Mouse (Mus musculus): ENCODE data around the gene Trappc3.
"Not testable (repeated sequence)": the region's sequence is repeated elsewhere in the genome, so short reads cannot be mapped to it uniquely, and the experiment has no call there.

The Trappc3 gene

GRCm38 (mm10) chr4:126262119-126262807 lies at the start of gene Trappc3:
TSS of gene Trappc3 (plus strand) at chr4:126262325.
- peak; percentile 99 for DNase-seq (ENCODE audit: low spot score)

GRCm38 (mm10) chr4:126217771-126218170 lies 44.4 kb upstream of the Trappc3 start:
- no peak for DNase-seq (ENCODE audit: low spot score)

DNA sequence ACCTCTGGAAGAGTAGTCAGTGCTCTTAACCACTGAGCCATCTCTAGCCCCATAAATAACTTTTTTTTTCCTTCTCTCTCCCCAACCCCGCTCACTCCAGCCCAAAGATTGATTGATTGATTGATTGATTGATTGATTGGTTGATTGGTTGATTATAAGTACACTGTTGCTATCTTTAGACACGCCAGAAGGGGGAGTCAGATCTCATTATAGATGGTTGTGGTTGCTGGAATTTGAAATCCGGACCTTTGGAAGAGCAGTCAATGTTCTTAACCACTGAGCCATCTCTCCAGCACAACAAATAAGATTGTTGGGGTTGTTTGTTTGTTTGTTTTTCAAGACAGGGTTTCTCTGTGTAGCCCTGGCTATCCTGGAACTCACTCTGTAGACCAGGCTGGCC lies 42.6 kb upstream of the Trappc3 start:
- DNase-seq (ENCODE audit: low spot score) = not testable (repeated sequence)

- DNase-seq (ENCODE audit: low spot score) = no peak
Observed at GRCm38 (mm10) chr4:126220045-126220444, 42.1 kb upstream of the Trappc3 start.

- no peak for DNase-seq (ENCODE audit: low spot score)
Observed at GRCm38 (mm10) chr4:126222631-126223030, 39.5 kb upstream of the Trappc3 start.

DNA sequence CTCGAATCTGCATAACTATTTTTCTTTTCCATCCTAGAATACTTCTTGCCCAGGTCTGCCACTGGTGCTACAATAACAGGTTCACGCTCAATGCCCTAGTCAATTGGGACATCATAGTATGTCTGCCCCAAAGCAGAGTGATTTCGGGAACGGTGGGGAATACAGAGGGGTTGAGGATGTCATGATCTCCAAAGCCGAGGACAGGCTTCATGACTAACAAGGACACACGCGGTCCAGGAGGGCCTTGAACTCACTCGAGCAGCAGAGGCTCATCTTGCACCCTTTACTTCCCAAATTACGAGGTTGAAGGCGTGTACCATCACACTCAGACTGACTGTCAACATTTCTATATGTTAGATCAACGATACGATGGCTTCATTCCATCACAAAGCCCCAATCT lies 35.5 kb upstream of the Trappc3 start:
- DNase-seq (ENCODE audit: low spot score) = no peak

- peak; percentile 76 for DNase-seq (ENCODE audit: low spot score)
Observed at GRCm38 (mm10) chr4:126227077-126227761, 34.9 kb upstream of the Trappc3 start.

DNA sequence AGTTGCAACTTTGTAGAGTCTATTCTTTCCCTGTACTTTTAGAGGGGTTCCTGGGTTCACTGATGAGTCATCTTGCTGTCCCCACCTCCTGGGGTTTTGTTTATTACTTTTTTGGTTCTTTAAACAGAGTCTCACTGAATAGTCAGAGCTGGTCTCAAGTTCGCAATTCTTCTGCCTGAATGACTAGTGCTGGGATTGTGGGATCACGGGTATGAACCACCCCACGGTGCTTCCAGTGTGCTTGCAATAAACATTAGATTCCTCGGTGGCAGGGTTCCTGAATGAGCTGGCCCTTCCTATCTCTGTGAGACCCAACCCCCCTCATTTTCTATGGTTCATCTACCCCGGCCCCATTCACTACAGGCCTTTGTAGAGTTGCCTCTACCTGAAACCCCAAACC lies 34.0 kb upstream of the Trappc3 start:
- DNase-seq (ENCODE audit: low spot score) = no peak

DNA sequence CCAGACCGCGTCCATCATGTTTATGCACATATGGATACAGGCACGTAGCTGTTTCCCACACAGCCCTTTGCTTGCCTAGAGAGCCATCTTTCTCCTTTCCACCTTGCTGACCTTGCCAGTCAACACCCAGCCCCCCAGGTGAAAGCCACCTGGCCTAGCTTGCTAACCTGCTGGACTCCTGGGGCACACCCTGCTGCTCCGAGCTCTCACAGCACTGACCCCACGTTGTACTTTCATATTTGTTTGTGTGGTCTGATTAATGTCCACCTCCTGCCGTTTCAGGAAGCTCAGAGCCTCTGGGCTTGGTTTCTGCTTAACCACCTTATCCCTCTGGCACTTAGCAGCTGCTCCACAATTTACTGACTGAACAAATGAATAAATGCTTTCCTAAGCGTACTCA lies 32.2 kb upstream of the Trappc3 start:
- no peak for DNase-seq (ENCODE audit: low spot score)

- DNase-seq (ENCODE audit: low spot score) = no peak
Observed at GRCm38 (mm10) chr4:126233676-126234308, 28.3 kb upstream of the Trappc3 start.

- no peak for DNase-seq (ENCODE audit: low spot score)
Observed at GRCm38 (mm10) chr4:126234496-126235175, 27.5 kb upstream of the Trappc3 start.

DNA sequence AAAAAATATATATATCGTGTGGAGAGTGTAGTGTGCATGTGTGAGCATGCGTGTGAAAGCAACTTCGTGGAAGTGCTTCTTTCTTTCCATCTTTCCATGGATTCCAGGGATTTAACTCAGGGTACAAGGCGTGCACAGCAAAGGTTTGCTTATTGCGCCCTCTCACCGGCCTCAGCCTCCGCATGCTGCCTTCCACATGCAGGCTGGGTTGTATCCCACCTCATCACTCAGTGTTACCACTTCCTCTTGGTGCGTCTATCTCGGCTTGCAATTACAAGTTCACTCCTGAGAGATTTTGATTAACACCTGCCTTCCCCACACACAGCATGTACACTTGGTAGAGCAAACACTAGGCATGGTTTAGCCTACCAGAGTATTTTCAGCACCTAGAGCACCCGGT lies 26.9 kb upstream of the Trappc3 start:
- no peak for DNase-seq (ENCODE audit: low spot score)

- DNase-seq (ENCODE audit: low spot score) = no peak
Observed at GRCm38 (mm10) chr4:126236467-126237280, 25.5 kb upstream of the Trappc3 start.

- no peak for DNase-seq (ENCODE audit: low spot score)
Observed at GRCm38 (mm10) chr4:126237721-126238242, 24.3 kb upstream of the Trappc3 start.

DNA sequence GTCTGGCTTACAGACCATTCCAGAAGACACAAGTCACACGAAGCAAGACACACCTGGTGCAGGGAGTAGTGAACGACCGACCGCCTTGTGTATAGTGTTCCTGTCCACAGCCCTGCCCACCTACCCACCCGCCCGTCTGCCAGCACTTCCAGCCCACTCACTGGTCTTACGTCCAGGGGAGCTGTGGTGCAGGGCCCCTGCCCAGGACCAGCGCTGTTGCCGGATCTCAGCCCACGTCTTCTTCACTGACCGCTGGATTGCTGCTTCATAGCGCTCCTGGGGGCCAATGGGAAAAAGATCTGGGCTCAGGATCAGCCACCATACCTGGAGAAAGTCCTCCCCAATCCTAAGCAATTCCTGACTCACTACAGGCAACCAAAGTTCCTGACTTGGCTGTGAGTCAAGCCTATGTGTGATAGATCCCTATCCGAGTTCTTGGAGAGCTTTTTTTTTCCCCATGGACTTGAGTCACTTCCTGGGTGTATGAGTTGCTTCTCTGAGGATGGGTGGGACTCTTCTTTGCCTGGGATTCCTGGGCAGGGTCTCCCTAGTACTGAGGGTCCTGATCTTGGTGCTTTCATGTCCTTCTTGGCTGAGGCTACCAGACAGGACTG lies 22.2 kb upstream of the Trappc3 start:
- DNase-seq (ENCODE audit: low spot score) = no peak

GRCm38 (mm10) chr4:126241956-126242355 lies 20.2 kb upstream of the Trappc3 start:
- no peak for DNase-seq (ENCODE audit: low spot score)

GRCm38 (mm10) chr4:126242510-126242909 lies 19.6 kb upstream of the Trappc3 start:
- DNase-seq (ENCODE audit: low spot score) = no peak

DNA sequence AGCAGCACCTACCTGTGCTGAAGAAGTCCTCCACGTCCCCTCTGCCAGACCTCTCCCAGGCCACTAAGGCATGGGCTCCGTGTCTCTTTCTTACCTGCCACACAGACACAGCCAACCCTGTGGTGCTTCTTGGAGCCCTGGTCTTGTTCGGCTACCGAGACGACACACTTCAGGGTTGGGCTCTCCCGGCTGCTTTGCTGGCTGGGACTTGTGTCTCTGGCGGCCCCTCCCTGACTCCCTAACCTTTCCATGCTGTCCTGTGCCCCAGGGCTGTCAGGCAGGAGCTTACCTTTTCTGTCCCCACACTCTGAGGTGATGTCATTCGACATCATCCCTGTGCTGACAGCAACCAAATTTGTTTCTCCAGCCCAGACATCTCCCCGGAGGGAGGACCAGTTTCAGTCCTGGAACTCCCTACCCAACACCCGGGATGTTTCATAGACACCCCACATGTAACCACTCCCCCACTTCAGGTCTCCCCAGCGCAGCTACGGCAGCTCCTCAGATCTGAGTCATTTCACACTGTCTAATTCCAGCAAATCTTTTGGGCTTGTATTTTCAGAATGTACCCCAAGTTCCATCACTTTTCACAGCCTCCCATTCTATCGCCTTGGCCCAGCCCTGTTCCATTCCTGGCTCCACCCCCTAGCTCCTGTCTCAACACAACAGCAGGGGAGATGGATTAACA lies 15.8 kb upstream of the Trappc3 start:
- DNase-seq (ENCODE audit: low spot score) = no peak

DNA sequence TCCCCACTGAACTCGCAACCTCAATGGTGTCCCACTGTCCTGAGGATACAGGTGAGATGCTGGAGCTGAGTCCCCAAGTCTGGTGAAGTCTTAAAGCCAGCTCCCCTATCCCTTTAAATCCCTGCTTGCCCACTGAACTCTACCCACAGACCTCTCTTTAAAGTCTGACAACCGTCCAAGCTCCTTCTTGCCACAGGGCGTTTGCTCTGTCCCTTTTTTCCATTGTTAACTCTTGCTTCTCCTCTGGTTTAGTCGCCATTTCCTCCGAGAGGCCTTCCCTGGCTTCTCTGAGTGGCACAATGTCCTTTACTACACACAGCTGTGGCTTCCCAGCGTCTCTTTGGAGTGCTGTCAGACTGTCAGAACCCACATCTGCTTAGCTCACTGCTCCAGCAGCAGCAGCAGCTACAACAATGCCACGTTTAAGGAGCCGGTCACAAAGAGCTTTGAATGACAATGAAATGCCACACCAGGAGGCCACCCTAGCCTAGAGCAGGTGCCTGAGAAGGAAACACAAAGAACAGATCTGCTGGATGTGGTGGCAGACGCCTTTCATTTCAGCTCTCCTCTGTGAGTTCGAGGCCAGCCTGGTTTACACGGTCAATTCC lies 13.8 kb upstream of the Trappc3 start:
- DNase-seq (ENCODE audit: low spot score) = no peak

DNA sequence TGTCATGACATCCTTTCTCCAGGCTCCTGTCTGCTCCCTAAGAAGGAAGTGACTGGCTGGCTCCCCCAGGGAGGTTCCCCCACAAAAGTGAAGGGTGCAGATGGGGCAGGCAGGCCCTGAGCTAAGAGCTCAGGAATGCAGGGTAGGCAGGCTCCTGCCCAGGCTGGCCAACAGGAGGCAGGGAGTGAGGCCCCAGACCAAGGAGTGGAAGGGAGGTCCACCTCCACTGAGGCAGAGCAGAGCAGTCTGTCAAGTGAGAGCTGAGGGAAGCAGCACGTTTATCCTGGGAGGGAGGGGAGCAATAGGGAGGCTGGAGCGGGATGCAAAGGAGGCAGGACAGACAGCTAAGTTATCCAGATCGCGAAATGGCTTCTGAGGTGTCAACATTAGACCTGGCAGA lies 11.5 kb upstream of the Trappc3 start:
- DNase-seq (ENCODE audit: low spot score) = no peak

All from ovary, adult 18-20 months (tissue).